Mouse (Mus musculus) frontal cortex, postnatal 36 days (tissue): ENCODE data around the gene Cd300lg.
A peak's percentile ranks its signal among the peaks of the same experiment; 100 is the strongest.

Experiments used
- DNase-seq, 2 experiments: peaks; one replicate each; pipeline ENCODE4 v3.0.0; 2022; ENCODE audit warnings: low spot score in 2 of 2

Cd300lg gene

DNA sequence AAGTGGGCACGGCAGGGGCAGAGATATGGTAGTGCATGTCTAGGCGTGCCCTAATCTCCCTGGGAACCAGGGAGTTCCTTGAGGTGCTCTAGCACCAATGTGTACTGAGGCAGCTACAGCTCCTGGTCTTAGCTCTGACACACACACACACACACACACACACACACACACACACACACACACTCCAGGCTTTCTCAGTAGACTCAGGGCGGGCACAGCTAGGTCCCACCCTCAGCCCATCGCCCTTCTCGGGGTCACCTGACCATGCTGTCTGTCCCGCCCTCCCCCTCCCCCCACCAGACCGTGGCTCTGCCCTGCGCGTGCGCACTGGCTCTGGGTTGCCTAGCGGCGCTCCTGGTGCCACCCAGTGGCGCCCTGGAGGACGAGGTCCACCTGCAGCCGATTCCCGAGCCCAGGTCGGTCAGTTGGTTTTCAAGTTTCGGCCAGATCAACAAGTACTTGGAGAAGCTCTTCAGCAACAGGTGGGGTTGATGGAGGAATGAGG lies 55.6 kb downstream of the Cd300lg start:
- peak; percentile 55 to 68 for DNase-seq

DNA sequence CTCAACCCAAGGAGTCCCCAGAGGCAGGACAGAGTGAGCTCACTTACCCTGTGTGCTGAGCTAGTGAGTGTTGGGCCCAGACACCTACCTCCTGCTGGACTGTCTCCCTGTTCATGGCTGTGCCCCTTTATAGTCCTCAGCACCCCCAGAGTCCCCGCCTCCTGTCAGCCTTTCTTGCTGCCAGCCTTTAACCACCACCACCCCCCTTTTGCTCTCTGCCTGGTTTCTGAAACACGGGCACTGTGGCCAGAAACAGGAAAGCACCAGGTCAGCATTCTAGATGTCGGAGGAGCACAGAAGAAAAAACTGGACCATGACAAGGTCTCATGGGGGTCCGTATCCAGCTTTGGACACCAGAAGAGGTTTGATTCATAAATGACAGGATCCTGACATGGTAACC lies 59.9 kb downstream of the Cd300lg start, which contains the start of gene Ppy:
Gene Ppy, minus strand, starts transcription at position 101 of the 400 bp plus-strand sequence.
- no peak for DNase-seq

DNA sequence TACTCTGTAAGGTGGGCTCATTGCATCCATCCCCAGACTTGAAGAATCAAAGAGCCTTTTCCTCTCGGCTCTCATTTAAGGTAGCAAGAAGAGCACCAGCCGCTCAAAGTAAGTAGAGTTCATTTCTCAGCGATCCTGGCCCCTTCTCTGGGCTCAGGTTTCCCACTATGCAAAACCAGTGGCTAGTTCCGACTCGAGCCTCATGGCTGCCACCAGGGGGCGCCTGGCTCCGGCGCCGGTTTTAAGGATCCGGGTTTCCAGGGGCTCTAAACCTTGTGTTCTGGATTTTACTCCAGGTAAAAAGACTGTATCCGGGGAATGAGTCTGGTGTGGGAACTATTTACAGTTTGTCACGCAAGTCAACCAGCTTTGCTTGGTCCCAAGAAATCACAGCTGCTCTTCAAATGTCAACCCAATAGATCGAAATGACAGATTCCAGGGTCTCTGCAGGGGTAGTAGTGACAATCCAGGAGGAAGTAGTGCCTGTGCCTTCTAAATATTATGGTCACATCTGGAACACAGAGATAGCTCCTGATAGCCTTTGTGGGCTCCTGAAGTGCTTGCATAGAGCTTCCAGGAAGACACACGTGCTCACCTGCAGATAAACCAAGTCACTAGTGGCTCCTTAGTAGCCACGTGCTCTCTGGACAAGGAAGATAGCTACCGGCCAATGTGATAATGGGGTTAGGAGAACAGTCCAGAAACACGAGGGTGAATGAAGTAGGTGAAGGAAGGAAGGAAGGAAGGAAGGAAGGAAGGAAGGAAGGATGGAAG lies 61.4 kb downstream of the Cd300lg start:
- DNase-seq, result peak; percentile 49 to 54
